In genomic region chr19:4125268-4125667, GRCm38 (mm10) we compare ENCODE assay signal across 10 mouse cellular contexts. TPM values are rescaled to one million over a fixed set of nuclear protein-coding genes. Genes with fewer than 3 reads are reported as not detected.
DNase-seq lines count a peak whose midpoint lies in the region; ATAC-seq and TF ChIP-seq lines count a peak whose summit lies in the region.
"Not testable (repeated sequence)": the region's sequence is repeated elsewhere in the genome, so short reads cannot be mapped to it uniquely, and the experiment has no call there.
"Had no signal": no experiment of that assay in that cellular context is flagged by ENCODE, and none has a peak within 500 bp of the region (broad histone marks: within the 10 kb centered on the region; RNA-seq: fewer than 3 reads in every experiment).

No protein-coding gene starts in this region.

- peaks cover 14 to 27% of the 10 kb centered on the region in 2 experiments for H3K36me3 ChIP-seq in CH12.LX (replicated peaks in 1 of 2; ENCODE audit: control insufficient read depth in 1 of 2, insufficient read depth in 1 of 2, low read length in 1 of 2)
- peaks cover 26% of the 10 kb centered on the region for H3K36me3 ChIP-seq in forebrain, embryonic 14.5 days (ENCODE audit: control insufficient read depth, insufficient read depth, low read length)
- not testable (repeated sequence) for H3K36me3 ChIP-seq in hindbrain, embryonic 11.5 days (ENCODE audit: control insufficient read depth, insufficient read depth, low read length); liver, embryonic 16.5 days (ENCODE audit: control insufficient read depth, insufficient read depth); midbrain, embryonic 16.5 days (ENCODE audit: control insufficient read depth, insufficient read depth, low read length)
- H3K36me3 ChIP-seq in kidney, postnatal 0 days (ENCODE audit: insufficient read depth, low read length), result peaks cover 11% of the 10 kb centered on the region
- H3K36me3 ChIP-seq in stomach, embryonic 14.5 days (ENCODE audit: control insufficient read depth, insufficient read depth, low read length), result peaks cover 11% of the 10 kb centered on the region; the same call in 1 of the 2 replicates

- peak overlapping the region; percentile 34 for H3K27ac ChIP-seq in CH12.LX (ENCODE audit: insufficient read depth, low read depth)
- not testable (repeated sequence) for H3K27ac ChIP-seq in forebrain, embryonic 14.5 days (ENCODE audit: low read depth, low read length)
- peak overlapping the region; percentile 27; the same call in 1 of the 2 replicates for H3K27ac ChIP-seq in hindbrain, embryonic 11.5 days (ENCODE audit: low read depth, low read length)
- peak overlapping the region; percentile 54; the same call in 1 of the 2 replicates for H3K27ac ChIP-seq in kidney, postnatal 0 days
- H3K27ac ChIP-seq in liver, embryonic 16.5 days (ENCODE audit: low read length), result peak overlapping the region; percentile 41; the same call in 1 of the 2 replicates
- H3K27ac ChIP-seq in midbrain, embryonic 16.5 days (ENCODE audit: low read length), result peak overlapping the region; percentile 73
- H3K27ac ChIP-seq in stomach, embryonic 14.5 days (ENCODE audit: low read length), result 0 out of 2 replicates have a peak overlapping the region, but pooled peaks have one; percentile 39

- in situ Hi-C loops in CH12.LX (cut with MboI; ENCODE audit: low pct_ligation_motif_present, low pct_unique_long_range_greater_than_20kb, low sequenced_read_pairs), result loop anchor here (5.0 kb wide), 1 partner anchor 77 kb away; the partner anchor contains the start of gene Rad9a

- TF ChIP-seq CTCF in CH12.LX (conservative IDR thresholded peaks at IDR 0.05 in 1 of 2, IDR thresholded peaks at IDR 0.05 in 1 of 2; ENCODE audit: low read depth in 2 of 2, low read length in 2 of 2); kidney, postnatal 0 days (IDR thresholded peaks at IDR 0.05; ENCODE audit: low read depth): not testable (repeated sequence)

- not testable (repeated sequence) for H3K27me3 ChIP-seq in CH12.LX (replicated peaks); forebrain, embryonic 14.5 days (replicated peaks; ENCODE audit: control insufficient read depth, insufficient read depth, low read length); hindbrain, embryonic 11.5 days (ENCODE audit: control insufficient read depth, insufficient read depth, low read length); kidney, postnatal 0 days (ENCODE audit: insufficient read depth, low read length); liver, embryonic 16.5 days (ENCODE audit: control insufficient read depth, insufficient read depth, low read depth, low read length); midbrain, embryonic 16.5 days (ENCODE audit: control insufficient read depth, insufficient read depth, low read depth, low read length); stomach, embryonic 14.5 days (ENCODE audit: control insufficient read depth, insufficient read depth, low read length)

- H3K4me2 ChIP-seq in CH12.LX (ENCODE audit: insufficient read depth, low read depth, poor library complexity, severe bottlenecking), result peak overlapping the region; percentile 72
- H3K4me2 ChIP-seq in forebrain, embryonic 14.5 days (ENCODE audit: low read length), result peak overlapping the region; percentile 82
- peak overlapping the region; percentile 76 for H3K4me2 ChIP-seq in hindbrain, embryonic 11.5 days (replicated peaks; ENCODE audit: low read depth, low read length)
- peak overlapping the region; percentile 84 for H3K4me2 ChIP-seq in kidney, postnatal 0 days (ENCODE audit: low read length)
- H3K4me2 ChIP-seq in liver, embryonic 16.5 days (ENCODE audit: low read depth, low read length), result peak overlapping the region; percentile 56
- peak overlapping the region; percentile 86 for H3K4me2 ChIP-seq in midbrain, embryonic 16.5 days (ENCODE audit: low read length)
- peak overlapping the region; percentile 35 for H3K4me2 ChIP-seq in stomach, embryonic 14.5 days (replicated peaks; ENCODE audit: low read depth, low read length)

- TF ChIP-seq EP300 in CH12.LX (IDR thresholded peaks at IDR 0.05; ENCODE audit: low read length), result not testable (repeated sequence)

- ATAC-seq in forebrain, embryonic 14.5 days, result peak; percentile 27
- peak; percentile 52; the same call in 1 of the 2 replicates for ATAC-seq in hindbrain, embryonic 11.5 days (ENCODE audit: low FRiP score)
- peak; percentile 15; the same call in 1 of the 2 replicates for ATAC-seq in kidney, postnatal 0 days (replicated peaks; ENCODE audit: low FRiP score, low read depth)
- ATAC-seq in liver, embryonic 16.5 days (ENCODE audit: low read depth), result peak; percentile 1
- ATAC-seq in midbrain, embryonic 16.5 days, result peak; percentile 38
- peak; percentile 25 for ATAC-seq in stomach, embryonic 14.5 days (ENCODE audit: insufficient number of reproducible peaks, insufficient read depth, low FRiP score, low read depth)

- peak overlapping the region in 2 of 3 experiments; percentile 41 to 58 for H3K4me3 ChIP-seq in CH12.LX (replicated peaks in 1 of 3; ENCODE audit: low read depth in 2 of 3, low read length in 2 of 3, poor library complexity in 1 of 3)
- peak overlapping the region; percentile 76 for H3K4me3 ChIP-seq in forebrain, embryonic 14.5 days (ENCODE audit: low read depth, low read length)
- peak overlapping the region; percentile 65 for H3K4me3 ChIP-seq in hindbrain, embryonic 11.5 days (ENCODE audit: low read depth, low read length)
- H3K4me3 ChIP-seq in kidney, postnatal 0 days (replicated peaks; ENCODE audit: low read depth, low read length), result peak overlapping the region; percentile 77
- peak overlapping the region; percentile 79 for H3K4me3 ChIP-seq in liver, embryonic 16.5 days (ENCODE audit: low read depth, low read length)
- H3K4me3 ChIP-seq in midbrain, embryonic 16.5 days (ENCODE audit: low read depth, low read length), result peak overlapping the region; percentile 85
- H3K4me3 ChIP-seq in stomach, embryonic 14.5 days (ENCODE audit: low read depth, low read length), result peak overlapping the region; percentile 80

- not testable (repeated sequence) for DNase-seq in CH12.LX (ENCODE audit: extremely low read depth); kidney, postnatal 0 days (ENCODE audit: low spot score)
- peak; percentile 68 for DNase-seq in cerebellum, adult 9-11 months
- DNase-seq in forebrain, embryonic 14.5 days (ENCODE audit: low spot score), result peak; percentile 28
- peak; percentile 20 for DNase-seq in hindbrain, embryonic 11.5 days (ENCODE audit: low spot score)

- H3K9me3 ChIP-seq in CH12.LX (replicated peaks; ENCODE audit: low read length); forebrain, embryonic 14.5 days (replicated peaks; ENCODE audit: control insufficient read depth, low read length); hindbrain, embryonic 11.5 days (ENCODE audit: control insufficient read depth, low read length); kidney, postnatal 0 days (replicated peaks; ENCODE audit: low read length); liver, embryonic 16.5 days (replicated peaks; ENCODE audit: control insufficient read depth, low read length); midbrain, embryonic 16.5 days (replicated peaks; ENCODE audit: control insufficient read depth, low read length, poor library complexity, severe bottlenecking); stomach, embryonic 14.5 days (ENCODE audit: control insufficient read depth, low read depth, low read length): not testable (repeated sequence)

- dilution Hi-C loops in CH12.LX (cut with MboI; ENCODE audit: extremely low pct_ligation_motif_present, extremely low pct_unique_long_range_greater_than_20kb, low sequenced_read_pairs), result not testable (repeated sequence)

- H3K79me2 ChIP-seq in CH12.LX (replicated peaks; ENCODE audit: control insufficient read depth, extremely low read depth, insufficient read depth, poor library complexity, severe bottlenecking), result peaks cover 24% of the 10 kb centered on the region

- WGBS in forebrain, embryonic 14.5 days, result 11% methylated on average over 4 of the region's 4 CpGs
- 20% methylated on average over 3 of the region's 4 CpGs for WGBS in hindbrain, embryonic 11.5 days
- WGBS in kidney, postnatal 0 days, result 16% methylated on average over 2 of the region's 4 CpGs
- 26% methylated on average over 3 of the region's 4 CpGs for WGBS in liver, embryonic 16.5 days (ENCODE audit: insufficient replicate concordance)
- WGBS in midbrain, embryonic 16.5 days, result 14% methylated on average over 3 of the region's 4 CpGs
- WGBS in stomach, embryonic 14.5 days, result 16% methylated on average over 4 of the region's 4 CpGs

- TF ChIP-seq POLR2A in CH12.LX (IDR thresholded peaks at IDR 0.05; ENCODE audit: low read depth, low read length), result not testable (repeated sequence)

- peak overlapping the region; percentile 46; the same call in 1 of the 2 replicates for H3K9ac ChIP-seq in CH12.LX (ENCODE audit: insufficient read depth, low read depth)
- H3K9ac ChIP-seq in forebrain, embryonic 14.5 days (ENCODE audit: low read length), result peak overlapping the region; percentile 26; the same call in 1 of the 2 replicates
- peak overlapping the region; percentile 77; the same call in 1 of the 2 replicates for H3K9ac ChIP-seq in hindbrain, embryonic 11.5 days (ENCODE audit: low read depth, low read length)
- H3K9ac ChIP-seq in kidney, postnatal 0 days (ENCODE audit: low read depth, low read length), result peak overlapping the region; percentile 91
- peak overlapping the region; percentile 48 for H3K9ac ChIP-seq in liver, embryonic 16.5 days (ENCODE audit: low read depth, low read length)
- peak overlapping the region; percentile 83 for H3K9ac ChIP-seq in midbrain, embryonic 16.5 days (ENCODE audit: low read depth, low read length)
- not testable (repeated sequence) for H3K9ac ChIP-seq in stomach, embryonic 14.5 days (replicated peaks; ENCODE audit: low read depth, low read length)

- not testable (repeated sequence) for TF ChIP-seq RAD21 in CH12.LX (IDR thresholded peaks at IDR 0.05; ENCODE audit: low read depth, low read length)

- H3K4me1 ChIP-seq in CH12.LX (ENCODE audit: control insufficient read depth in 1 of 2, insufficient read depth in 2 of 2), result peaks cover 17 to 67% of the 10 kb centered on the region in 2 experiments
- peaks cover 13% of the 10 kb centered on the region for H3K4me1 ChIP-seq in forebrain, embryonic 14.5 days (ENCODE audit: control insufficient read depth, insufficient read depth, low read length)
- H3K4me1 ChIP-seq in hindbrain, embryonic 11.5 days (replicated peaks; ENCODE audit: control insufficient read depth, insufficient read depth, low read length), result not testable (repeated sequence)
- H3K4me1 ChIP-seq in kidney, postnatal 0 days (replicated peaks; ENCODE audit: insufficient read depth, low read length), result peaks cover 21% of the 10 kb centered on the region
- peaks cover 65% of the 10 kb centered on the region for H3K4me1 ChIP-seq in liver, embryonic 16.5 days (ENCODE audit: control insufficient read depth, low read depth, low read length)
- H3K4me1 ChIP-seq in midbrain, embryonic 16.5 days (ENCODE audit: control insufficient read depth, insufficient read depth, low read length), result peaks cover 20% of the 10 kb centered on the region
- peaks cover 17% of the 10 kb centered on the region for H3K4me1 ChIP-seq in stomach, embryonic 14.5 days (ENCODE audit: control insufficient read depth, insufficient read depth, low read length)

RNA-seq across cellular contexts. Expression of gene Aip, which starts 0.4 kb away (rescaled TPM):
- 37.5 and 39.7 TPM in 2 replicates for total RNA-seq in CH12.LX (2012; rRNA removed)
- total RNA-seq in CH12.LX (2014; rRNA removed), result 10.8 and 11.7 TPM in 2 replicates
- 64.8 and 87.9 TPM in 2 replicates for polyA plus RNA-seq in CH12.LX (2012; ENCODE audit: insufficient read length, low read depth)
- polyA plus RNA-seq in forebrain, embryonic 14.5 days (2014; fragmentation: Nextera tagmentation; extraction: Ambion mirVana), result 85.2 and 94.4 TPM in 2 replicates
- polyA plus RNA-seq in hindbrain, embryonic 11.5 days (2014; fragmentation: Nextera tagmentation; extraction: Ambion mirVana), result 65.7 and 67.4 TPM in 2 replicates
- 83.2 and 84.2 TPM in 2 replicates for polyA plus RNA-seq in kidney, postnatal 0 days (2015; fragmentation: Nextera tagmentation; extraction: Ambion mirVana)
- polyA plus RNA-seq in liver, embryonic 16.5 days (2015; fragmentation: Nextera tagmentation; extraction: Ambion mirVana), result 32.4 and 32.6 TPM in 2 replicates
- 92.9 and 102 TPM in 2 replicates for polyA plus RNA-seq in midbrain, embryonic 16.5 days (2015; fragmentation: Nextera tagmentation; extraction: Ambion mirVana)
- polyA plus RNA-seq in stomach, embryonic 14.5 days (2014; fragmentation: Nextera tagmentation; extraction: Ambion mirVana), result 95.3 and 101 TPM in 2 replicates

RNA-seq across cellular contexts. Expression of gene Gpr152, which starts 14.3 kb away (rescaled TPM):
- total RNA-seq in CH12.LX (2012; rRNA removed), result 0.17 and 0.25 TPM in 2 replicates
- 0.05 TPM in 1 of 2 replicates, not detected in the other for total RNA-seq in CH12.LX (2014; rRNA removed)
- polyA plus RNA-seq in CH12.LX (2012; ENCODE audit: insufficient read length, low read depth), result 0.71 and 0.82 TPM in 2 replicates
- polyA plus RNA-seq in forebrain, embryonic 14.5 days (2014; fragmentation: Nextera tagmentation; extraction: Ambion mirVana), result not detected in 2 replicates
- not detected in 2 replicates for polyA plus RNA-seq in hindbrain, embryonic 11.5 days (2014; fragmentation: Nextera tagmentation; extraction: Ambion mirVana)
- polyA plus RNA-seq in kidney, postnatal 0 days (2015; fragmentation: Nextera tagmentation; extraction: Ambion mirVana), result 0.03 TPM in 1 of 2 replicates, not detected in the other
- 0.02 TPM in 1 of 2 replicates, not detected in the other for polyA plus RNA-seq in liver, embryonic 16.5 days (2015; fragmentation: Nextera tagmentation; extraction: Ambion mirVana)
- polyA plus RNA-seq in midbrain, embryonic 16.5 days (2015; fragmentation: Nextera tagmentation; extraction: Ambion mirVana), result 0.09 TPM in 1 of 2 replicates, not detected in the other
- polyA plus RNA-seq in stomach, embryonic 14.5 days (2014; fragmentation: Nextera tagmentation; extraction: Ambion mirVana), result not detected in 2 replicates
- total RNA-seq: megakaryocyte-erythroid progenitor cell, adult 5-6 weeks had no signal
- polyA plus RNA-seq: activated CD4-positive, CD25-positive, alpha-beta regulatory T cell, adult 4 months had no signal

RNA-seq across cellular contexts. Expression of gene Cabp4, which starts 18.6 kb away (rescaled TPM):
- 2.8 and 3.3 TPM in 2 replicates for total RNA-seq in CH12.LX (2012; rRNA removed)
- total RNA-seq in CH12.LX (2014; rRNA removed), result 6.4 and 6.9 TPM in 2 replicates
- polyA plus RNA-seq in CH12.LX (2012; ENCODE audit: insufficient read length, low read depth), result 11.8 and 14.7 TPM in 2 replicates
- 0.08 and 0.12 TPM in 2 replicates for polyA plus RNA-seq in forebrain, embryonic 14.5 days (2014; fragmentation: Nextera tagmentation; extraction: Ambion mirVana)
- not detected in 2 replicates for polyA plus RNA-seq in hindbrain, embryonic 11.5 days (2014; fragmentation: Nextera tagmentation; extraction: Ambion mirVana)
- 0.08 and 0.13 TPM in 2 replicates for polyA plus RNA-seq in kidney, postnatal 0 days (2015; fragmentation: Nextera tagmentation; extraction: Ambion mirVana)
- 0.18 and 0.20 TPM in 2 replicates for polyA plus RNA-seq in liver, embryonic 16.5 days (2015; fragmentation: Nextera tagmentation; extraction: Ambion mirVana)
- 0.24 and 0.48 TPM in 2 replicates for polyA plus RNA-seq in midbrain, embryonic 16.5 days (2015; fragmentation: Nextera tagmentation; extraction: Ambion mirVana)
- polyA plus RNA-seq in stomach, embryonic 14.5 days (2014; fragmentation: Nextera tagmentation; extraction: Ambion mirVana), result not detected in 2 replicates

RNA-seq across cellular contexts. Expression of gene Coro1b, which starts 23.2 kb away (rescaled TPM):
- total RNA-seq in CH12.LX (2012; rRNA removed) (172 and 194 TPM in 2 replicates), CH12.LX (2014; rRNA removed) (154 and 179 TPM in 2 replicates)
- 265 and 293 TPM in 2 replicates for polyA plus RNA-seq in CH12.LX (2012; ENCODE audit: insufficient read length, low read depth)
- 134 and 154 TPM in 2 replicates for polyA plus RNA-seq in forebrain, embryonic 14.5 days (2014; fragmentation: Nextera tagmentation; extraction: Ambion mirVana)
- polyA plus RNA-seq in hindbrain, embryonic 11.5 days (2014; fragmentation: Nextera tagmentation; extraction: Ambion mirVana), result 119 and 123 TPM in 2 replicates
- 161 and 164 TPM in 2 replicates for polyA plus RNA-seq in kidney, postnatal 0 days (2015; fragmentation: Nextera tagmentation; extraction: Ambion mirVana)
- 72.4 and 74.8 TPM in 2 replicates for polyA plus RNA-seq in liver, embryonic 16.5 days (2015; fragmentation: Nextera tagmentation; extraction: Ambion mirVana)
- polyA plus RNA-seq in midbrain, embryonic 16.5 days (2015; fragmentation: Nextera tagmentation; extraction: Ambion mirVana), result 102 and 119 TPM in 2 replicates
- polyA plus RNA-seq in stomach, embryonic 14.5 days (2014; fragmentation: Nextera tagmentation; extraction: Ambion mirVana), result 149 and 152 TPM in 2 replicates

RNA-seq across cellular contexts. Expression of gene Pitpnm1, which starts 25.5 kb away (rescaled TPM):
- total RNA-seq in CH12.LX (2012; rRNA removed), result 43.8 and 46.1 TPM in 2 replicates
- total RNA-seq in CH12.LX (2014; rRNA removed), result 14.8 and 15.9 TPM in 2 replicates
- polyA plus RNA-seq in CH12.LX (2012; ENCODE audit: insufficient read length, low read depth), result 33.3 and 34.7 TPM in 2 replicates
- 29.1 and 40.8 TPM in 2 replicates for polyA plus RNA-seq in forebrain, embryonic 14.5 days (2014; fragmentation: Nextera tagmentation; extraction: Ambion mirVana)
- 12.2 and 15.4 TPM in 2 replicates for polyA plus RNA-seq in hindbrain, embryonic 11.5 days (2014; fragmentation: Nextera tagmentation; extraction: Ambion mirVana)
- 12.2 and 13.9 TPM in 2 replicates for polyA plus RNA-seq in kidney, postnatal 0 days (2015; fragmentation: Nextera tagmentation; extraction: Ambion mirVana)
- polyA plus RNA-seq in liver, embryonic 16.5 days (2015; fragmentation: Nextera tagmentation; extraction: Ambion mirVana), result 6.6 and 7.3 TPM in 2 replicates
- polyA plus RNA-seq in midbrain, embryonic 16.5 days (2015; fragmentation: Nextera tagmentation; extraction: Ambion mirVana), result 105 and 113 TPM in 2 replicates
- polyA plus RNA-seq in stomach, embryonic 14.5 days (2014; fragmentation: Nextera tagmentation; extraction: Ambion mirVana), result 9.2 and 10.8 TPM in 2 replicates

Comparison
In these comparisons a context has a peak if more than half of its experiments do, and no peak if none do; other contexts are left out.
1. H3K4me2 ChIP-seq: peak in every context shown above with its lines; median percentile 86 in midbrain, embryonic 16.5 days; 84 in kidney, postnatal 0 days; 82 in forebrain, embryonic 14.5 days; 76 in hindbrain, embryonic 11.5 days; 72 in CH12.LX; 56 in liver, embryonic 16.5 days; 35 in stomach, embryonic 14.5 days.
2. ATAC-seq: peak in every context shown above with its lines; median percentile 52 in hindbrain, embryonic 11.5 days; 38 in midbrain, embryonic 16.5 days; 27 in forebrain, embryonic 14.5 days; 25 in stomach, embryonic 14.5 days; 15 in kidney, postnatal 0 days; 1 in liver, embryonic 16.5 days.